Mouse (Mus musculus) kidney, adult 2 months (tissue): ENCODE measurements around the gene Tor1b. TPM values are rescaled to one million over a fixed set of nuclear protein-coding genes. Genes with fewer than 3 reads are reported as not detected.

Experiments used
- DNase-seq: peaks from one replicate; pipeline ENCODE4 v3.0.0; 2021
- H3K27ac ChIP-seq: fragments of 200-500 bp; 2 replicates; pipeline ENCODE4 v1.5.1; 2012; ENCODE audit warnings: low read depth, low read length, control low read depth, inconsistent platforms; ENCODE audit not compliant: insufficient read depth
- H3K27me3 ChIP-seq: fragments of 200-500 bp; replicated peaks from 2 replicates; pipeline ENCODE4 v1.6.1; 2012; ENCODE audit warnings: mild to moderate bottlenecking, moderate library complexity, low read length, inconsistent platforms; ENCODE audit not compliant: control insufficient read depth, insufficient read depth
- H3K36me3 ChIP-seq: fragments of 200-500 bp; 2 replicates; pipeline ENCODE4 v1.6.1; 2012; ENCODE audit warnings: mild to moderate bottlenecking, moderate library complexity, low read length, inconsistent platforms; ENCODE audit not compliant: control insufficient read depth, insufficient read depth
- H3K4me1 ChIP-seq: fragments of 200-500 bp; 2 replicates; pipeline ENCODE4 v1.6.1; 2011; ENCODE audit warnings: low read length; ENCODE audit not compliant: control insufficient read depth, insufficient read depth
- H3K4me3 ChIP-seq: fragments of 200-500 bp; 2 replicates; pipeline ENCODE4 v1.5.1; 2011; ENCODE audit warnings: mild to moderate bottlenecking, low read depth, low read length, control low read depth; ENCODE audit not compliant: insufficient read depth
- CTCF ChIP-seq: fragments of 200-500 bp; conservative IDR thresholded peaks from 2 replicates; pipeline ENCODE4 v1.5.1; 2011; ENCODE audit warnings: low read depth, mild to moderate bottlenecking, control low read depth, low read length, moderate library complexity, mixed read lengths; ENCODE audit not compliant: insufficient read depth, insufficient read length
- POLR2A ChIP-seq: fragments of 200-500 bp; IDR thresholded peaks from one replicate; pipeline ENCODE4 v1.6.1; 2011; ENCODE audit warnings: low read depth, low read length, control low read depth
- WGBS: fragments of 180-500 bp; shearing (Covaris S2); methylation state at CpG from one replicate; pipeline ENCODE4 v1.1.7; 2018; 5-methylcytosine and 5-hydroxymethylcytosine counted together
- polyA plus RNA-seq: library from polyadenylated mRNA; depleted of rRNA; stranded (reverse); fragments of >200 nt; gene quantifications from 2 replicates; pipeline ENCODE4 v1.2.3, GENCODE M21; 2012

Tor1b gene
- polyA plus RNA-seq, 1 experiment, result 22.4 TPM

- Histone ChIP-seq H3K4me1 (peaks cover 9% of the 10 kb centered on the region; the same call in 1 of the 2 replicates), H3K4me3 (no peak overlapping the region), H3K27ac (no peak overlapping the region), H3K27me3 (no peaks in the 10 kb centered on the region), H3K36me3 (no peaks in the 10 kb centered on the region)
- TF ChIP-seq POLR2A, result no peak
- TF ChIP-seq CTCF, result no peak
- 87% methylated on average over 8 of the region's 8 CpGs for WGBS
- DNase-seq, result no peak
Observed at GRCm38 (mm10) chr2:30965627-30966026, 12.9 kb downstream of the Tor1b start.

- peaks cover 9% of the 10 kb centered on the region; the same call in 1 of the 2 replicates for H3K4me1 ChIP-seq
- no peaks in the 10 kb centered on the region for H3K27me3 ChIP-seq
- H3K4me3 ChIP-seq, result peak overlapping the region; percentile 88
- DNase-seq, result no peak
- H3K36me3 ChIP-seq, result no peaks in the 10 kb centered on the region
- TF ChIP-seq POLR2A, result no peak
- no peak overlapping the region for H3K27ac ChIP-seq
- WGBS, result 4% methylated on average over 16 of the region's 16 CpGs
Observed at GRCm38 (mm10) chr2:30966826-30967225, 14.1 kb downstream of the Tor1b start.

- DNase-seq, result peak; percentile 93
- H3K27ac ChIP-seq, result peak within 1 kb of the TSS; percentile 65
Observed at GRCm38 (mm10) chr2:30967352-30968327, 14.9 kb downstream of the Tor1b start, which contains the start of gene Tor1a. Tor1a (minus strand) TSS chr2:30967933.

GRCm38 (mm10) chr2:30981790-30982513 is 29.2 kb downstream of the Tor1b start, which contains the start of the genes BC005624 and Usp20:
BC005624 (minus strand) TSS chr2:30982201.
Usp20 (plus strand) TSS chr2:30982279.
- Histone ChIP-seq H3K36me3 (no peaks in the 10 kb centered on the region), H3K27me3 (no peaks in the 10 kb centered on the region), H3K4me3 (peak within 1 kb of the TSS; percentile 77), H3K27ac (no peak within 1 kb of the TSS; the same call in 1 of the 2 replicates), H3K4me1 (peaks cover 9% of the 10 kb centered on the region)
- peak; percentile 100 for DNase-seq
- WGBS, result under 1% methylated on average over 66 of the region's 66 CpGs
- TF ChIP-seq POLR2A, result peak; percentile 79
- no peak for TF ChIP-seq CTCF

More at GRCm38 (mm10) chr2:30967352-30968327, 14.9 kb downstream of the Tor1b start, which contains the start of gene Tor1a:
- Histone ChIP-seq H3K4me1 (peaks cover 9% of the 10 kb centered on the region; the same call in 1 of the 2 replicates), H3K4me3 (peak within 1 kb of the TSS; percentile 88), H3K36me3 (no peaks in the 10 kb centered on the region), H3K27me3 (no peaks in the 10 kb centered on the region)
- TF ChIP-seq POLR2A, result no peak
- TF ChIP-seq CTCF, result no peak
- WGBS, result 2% methylated on average over 59 of the region's 59 CpGs

DNA sequence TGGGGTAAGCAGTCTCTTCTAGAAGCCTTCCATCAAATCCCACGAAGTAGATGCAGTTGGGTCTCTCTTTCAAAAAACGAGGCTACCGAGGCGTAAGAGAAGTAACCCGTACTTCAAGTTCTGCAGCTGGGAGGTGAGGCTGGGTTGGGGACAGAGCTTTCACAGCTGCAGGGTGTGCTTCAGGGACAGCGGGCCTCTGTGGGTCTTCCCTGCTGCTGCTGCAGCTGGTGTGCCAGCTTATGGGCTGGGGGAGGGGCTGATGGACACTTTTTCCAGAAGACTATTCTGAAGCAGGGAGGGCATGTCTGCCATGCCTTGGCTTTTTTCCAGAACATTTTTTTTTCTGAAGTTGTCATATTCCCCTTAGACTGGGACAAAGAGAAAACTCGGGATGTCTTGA is 30.3 kb downstream of the Tor1b start:
- no peak for DNase-seq
- Histone ChIP-seq H3K4me3 (peak overlapping the region; percentile 77), H3K4me1 (peaks cover 9% of the 10 kb centered on the region), H3K36me3 (no peaks in the 10 kb centered on the region), H3K27me3 (no peaks in the 10 kb centered on the region), H3K27ac (no peak overlapping the region; the same call in 1 of the 2 replicates)
- WGBS, result 37% methylated on average over 7 of the region's 7 CpGs
- TF ChIP-seq POLR2A, result no peak
- no peak for TF ChIP-seq CTCF

DNA sequence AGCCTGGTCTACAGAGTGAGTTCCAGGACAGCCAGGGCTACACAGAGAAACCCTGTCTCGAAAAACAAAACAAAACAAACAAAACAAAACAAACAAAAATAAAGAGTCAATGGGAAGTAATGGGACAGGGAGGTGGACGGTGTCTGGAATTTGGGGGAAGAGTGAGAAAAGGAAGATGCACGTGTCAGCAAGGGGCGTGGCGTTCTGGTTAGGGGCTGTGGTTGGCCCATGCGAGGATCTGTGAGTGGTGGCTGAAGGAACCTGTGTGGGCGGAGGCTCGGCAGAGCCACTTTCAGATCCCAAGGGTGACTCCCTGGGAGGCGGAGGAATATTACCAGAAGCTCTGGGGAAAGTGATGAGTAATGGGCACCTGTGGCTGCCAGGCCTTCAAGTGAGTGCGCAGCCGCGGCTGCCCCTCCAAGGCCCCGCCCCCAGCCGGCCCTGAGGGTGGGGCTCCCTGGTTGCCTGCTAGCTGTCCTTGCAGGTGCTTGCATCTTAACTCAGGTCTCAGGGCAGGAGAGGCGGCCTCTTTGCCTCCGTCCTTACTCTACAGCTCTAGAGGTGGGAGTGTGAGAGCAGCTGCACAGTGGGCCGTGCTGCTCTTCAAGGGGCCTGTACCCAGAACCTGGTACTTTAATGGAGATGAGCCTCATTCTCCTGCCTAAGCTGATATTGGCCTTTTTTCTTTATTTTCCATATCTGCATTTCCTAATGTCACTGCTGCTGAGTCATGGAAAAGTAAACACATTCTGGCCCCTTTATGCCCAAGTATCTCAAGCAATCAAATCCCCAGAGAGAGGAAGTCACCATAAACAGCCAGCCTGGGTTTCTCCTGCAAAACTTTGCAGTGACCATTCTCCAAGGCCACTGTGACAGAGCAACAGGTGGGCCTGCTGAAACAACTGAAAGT is 32.6 kb downstream of the Tor1b start:
- H3K4me3 ChIP-seq, result no peak overlapping the region
- H3K27me3 ChIP-seq, result no peaks in the 10 kb centered on the region
- DNase-seq, result peak; percentile 87
- H3K4me1 ChIP-seq, result peaks cover 9% of the 10 kb centered on the region
- no peak for TF ChIP-seq POLR2A
- TF ChIP-seq CTCF, result no peak
- H3K36me3 ChIP-seq, result no peaks in the 10 kb centered on the region
- 0 out of 2 replicates have a peak overlapping the region, but pooled peaks have one; percentile 37 for H3K27ac ChIP-seq
- WGBS, result 33% methylated on average over 17 of the region's 17 CpGs
